Mouse (Mus musculus): ENCODE results near the gene Mrpl43. TPM values are rescaled to one million over a fixed set of nuclear protein-coding genes. Genes with fewer than 3 reads are reported as not detected.

Mrpl43 gene
- total and polyA plus RNA-seq, 3 experiments, result 45.6 to 64.7 (median 53.6) TPM

- Histone ChIP-seq H3K27me3 (ENCODE audit: control insufficient read depth, insufficient read depth, low read length) (no peaks in the 10 kb centered on the region), H3K9ac (ENCODE audit: low read depth, low read length) (no peak overlapping the region), H3K4me3 (no peak overlapping the region), H3K4me1 (ENCODE audit: control insufficient read depth, insufficient read depth, low read length) (no peaks in the 10 kb centered on the region), H3K36me3 (ENCODE audit: control insufficient read depth, insufficient read depth, low read length) (no peaks in the 10 kb centered on the region), H3K27ac (no peak overlapping the region), H3K79me2 (replicated peaks; ENCODE audit: control insufficient read depth, insufficient read depth, low read length) (no peaks in the 10 kb centered on the region)
- intact Hi-C loops (cut with DNase I), result no loop called here
- TF ChIP-seq POLR2A (IDR thresholded peaks at IDR 0.05; ENCODE audit: insufficient read depth, low read depth, low read length) (no peak), CTCF (IDR thresholded peaks at IDR 0.05) (no peak), EP300 (IDR thresholded peaks at IDR 0.05; ENCODE audit: insufficient read depth, low read depth, low read length) (no peak)
- WGBS, result 81% methylated on average over 8 of the region's 8 CpGs
- no peak for DNase-seq
Observed at GRCm38 (mm10) chr19:44999647-45000046, 6.6 kb downstream of the Mrpl43 start.

GRCm38 (mm10) chr19:44997786-44998185 lies 8.5 kb downstream of the Mrpl43 start:
- no peak overlapping the region for H3K27ac ChIP-seq
- H3K36me3 ChIP-seq (ENCODE audit: control insufficient read depth, insufficient read depth, low read length), result no peaks in the 10 kb centered on the region
- DNase-seq, result no peak
- intact Hi-C loops (cut with DNase I), result no loop called here
- no peaks in the 10 kb centered on the region for H3K27me3 ChIP-seq (ENCODE audit: control insufficient read depth, insufficient read depth, low read length)
- WGBS, result 77% methylated on average over 11 of the region's 11 CpGs
- no peaks in the 10 kb centered on the region for H3K4me1 ChIP-seq (ENCODE audit: control insufficient read depth, insufficient read depth, low read length)
- no peak overlapping the region for H3K4me3 ChIP-seq
- H3K9ac ChIP-seq (ENCODE audit: low read depth, low read length), result no peak overlapping the region
- TF ChIP-seq EP300 (IDR thresholded peaks at IDR 0.05; ENCODE audit: insufficient read depth, low read depth, low read length) (no peak), CTCF (IDR thresholded peaks at IDR 0.05) (no peak), POLR2A (IDR thresholded peaks at IDR 0.05; ENCODE audit: insufficient read depth, low read depth, low read length) (no peak)
- no peaks in the 10 kb centered on the region for H3K79me2 ChIP-seq (replicated peaks; ENCODE audit: control insufficient read depth, insufficient read depth, low read length)

GRCm38 (mm10) chr19:44992712-44993111 lies 13.5 kb downstream of the Mrpl43 start:
- intact Hi-C loops (cut with DNase I), result no loop called here
- 69% methylated on average over 7 of the region's 7 CpGs for WGBS

GRCm38 (mm10) chr19:44992246-44992645 lies 14.0 kb downstream of the Mrpl43 start:
- Histone ChIP-seq H3K36me3 (ENCODE audit: control insufficient read depth, insufficient read depth, low read length) (no peaks in the 10 kb centered on the region), H3K4me3 (no peak overlapping the region), H3K27ac (no peak overlapping the region), H3K79me2 (replicated peaks; ENCODE audit: control insufficient read depth, insufficient read depth, low read length) (no peaks in the 10 kb centered on the region), H3K27me3 (ENCODE audit: control insufficient read depth, insufficient read depth, low read length) (peaks cover 3% of the 10 kb centered on the region; the same call in 1 of the 2 replicates), H3K4me1 (ENCODE audit: control insufficient read depth, insufficient read depth, low read length) (peaks cover 3% of the 10 kb centered on the region; the same call in 1 of the 2 replicates), H3K9ac (ENCODE audit: low read depth, low read length) (no peak overlapping the region)
- 51% methylated on average over 7 of the region's 7 CpGs for WGBS
- intact Hi-C loops (cut with DNase I), result no loop called here
- TF ChIP-seq POLR2A (IDR thresholded peaks at IDR 0.05; ENCODE audit: insufficient read depth, low read depth, low read length) (no peak), EP300 (IDR thresholded peaks at IDR 0.05; ENCODE audit: insufficient read depth, low read depth, low read length) (no peak)
- no peak for DNase-seq

More at GRCm38 (mm10) chr19:44992712-44993111, 13.5 kb downstream of the Mrpl43 start:
- Histone ChIP-seq H3K4me1 (ENCODE audit: control insufficient read depth, insufficient read depth, low read length) (peaks cover 3% of the 10 kb centered on the region; the same call in 1 of the 2 replicates), H3K9ac (ENCODE audit: low read depth, low read length) (no peak overlapping the region), H3K36me3 (ENCODE audit: control insufficient read depth, insufficient read depth, low read length) (no peaks in the 10 kb centered on the region), H3K27me3 (ENCODE audit: control insufficient read depth, insufficient read depth, low read length) (peaks cover 3% of the 10 kb centered on the region; the same call in 1 of the 2 replicates), H3K4me3 (no peak overlapping the region), H3K27ac (no peak overlapping the region), H3K79me2 (replicated peaks; ENCODE audit: control insufficient read depth, insufficient read depth, low read length) (no peaks in the 10 kb centered on the region)
- no peak for TF ChIP-seq EP300 (IDR thresholded peaks at IDR 0.05; ENCODE audit: insufficient read depth, low read depth, low read length)
- TF ChIP-seq POLR2A (IDR thresholded peaks at IDR 0.05; ENCODE audit: insufficient read depth, low read depth, low read length), result no peak
- TF ChIP-seq CTCF (IDR thresholded peaks at IDR 0.05), result no peak
- DNase-seq, result no peak

- no peak overlapping the region for H3K27ac ChIP-seq
- DNase-seq, result no peak
- H3K27me3 ChIP-seq (ENCODE audit: control insufficient read depth, insufficient read depth, low read length), result peaks cover 3% of the 10 kb centered on the region; the same call in 1 of the 2 replicates
- 91% methylated on average over 8 of the region's 8 CpGs for WGBS
- TF ChIP-seq CTCF (IDR thresholded peaks at IDR 0.05), result no peak
- no peak for TF ChIP-seq EP300 (IDR thresholded peaks at IDR 0.05; ENCODE audit: insufficient read depth, low read depth, low read length)
- TF ChIP-seq POLR2A (IDR thresholded peaks at IDR 0.05; ENCODE audit: insufficient read depth, low read depth, low read length), result no peak
- intact Hi-C loops (cut with DNase I), result no loop called here
- peaks cover 3% of the 10 kb centered on the region; the same call in 1 of the 2 replicates for H3K4me1 ChIP-seq (ENCODE audit: control insufficient read depth, insufficient read depth, low read length)
- no peak overlapping the region for H3K9ac ChIP-seq (ENCODE audit: low read depth, low read length)
- H3K79me2 ChIP-seq (replicated peaks; ENCODE audit: control insufficient read depth, insufficient read depth, low read length), result no peaks in the 10 kb centered on the region
- no peaks in the 10 kb centered on the region for H3K36me3 ChIP-seq (ENCODE audit: control insufficient read depth, insufficient read depth, low read length)
- no peak overlapping the region for H3K4me3 ChIP-seq
Observed at GRCm38 (mm10) chr19:44991031-44991430, 15.2 kb downstream of the Mrpl43 start.

GRCm38 (mm10) chr19:44989567-44990495 lies 16.4 kb downstream of the Mrpl43 start:
- H3K79me2 ChIP-seq (replicated peaks; ENCODE audit: control insufficient read depth, insufficient read depth, low read length), result no peaks in the 10 kb centered on the region
- intact Hi-C loops (cut with DNase I), result no loop called here
- H3K9ac ChIP-seq (ENCODE audit: low read depth, low read length), result peak overlapping the region; percentile 62

More at GRCm38 (mm10) chr19:44989567-44990495, 16.4 kb downstream of the Mrpl43 start:
- WGBS, result 22% methylated on average over 22 of the region's 22 CpGs
- no peak for TF ChIP-seq CTCF (IDR thresholded peaks at IDR 0.05)
- no peak for TF ChIP-seq EP300 (IDR thresholded peaks at IDR 0.05; ENCODE audit: insufficient read depth, low read depth, low read length)
- TF ChIP-seq POLR2A (IDR thresholded peaks at IDR 0.05; ENCODE audit: insufficient read depth, low read depth, low read length), result no peak
- no peak for DNase-seq
- peak overlapping the region; percentile 52 for H3K4me3 ChIP-seq
- peaks cover 3% of the 10 kb centered on the region; the same call in 1 of the 2 replicates for H3K27me3 ChIP-seq (ENCODE audit: control insufficient read depth, insufficient read depth, low read length)
- no peak overlapping the region for H3K27ac ChIP-seq
- no peaks in the 10 kb centered on the region for H3K36me3 ChIP-seq (ENCODE audit: control insufficient read depth, insufficient read depth, low read length)
- peaks cover 3% of the 10 kb centered on the region; the same call in 1 of the 2 replicates for H3K4me1 ChIP-seq (ENCODE audit: control insufficient read depth, insufficient read depth, low read length)

Data from heart, adult 2 months (tissue).